Mouse (Mus musculus) regulatory T cell (primary cell): ENCODE results near the gene Ceacam3.
"Not testable (repeated sequence)": the region's sequence is repeated elsewhere in the genome, so short reads cannot be mapped to it uniquely, and the experiment has no call there.

ENCODE experiments used
- in situ Hi-C: fragments of 300-600 bp; cut with MboI, MseI; formaldehyde crosslinking; loops from one replicate; pipeline ENCODE4 v1.15.1; 2025; ENCODE audit warnings: high pct_unique_total_duplicates

Ceacam3 gene

DNA sequence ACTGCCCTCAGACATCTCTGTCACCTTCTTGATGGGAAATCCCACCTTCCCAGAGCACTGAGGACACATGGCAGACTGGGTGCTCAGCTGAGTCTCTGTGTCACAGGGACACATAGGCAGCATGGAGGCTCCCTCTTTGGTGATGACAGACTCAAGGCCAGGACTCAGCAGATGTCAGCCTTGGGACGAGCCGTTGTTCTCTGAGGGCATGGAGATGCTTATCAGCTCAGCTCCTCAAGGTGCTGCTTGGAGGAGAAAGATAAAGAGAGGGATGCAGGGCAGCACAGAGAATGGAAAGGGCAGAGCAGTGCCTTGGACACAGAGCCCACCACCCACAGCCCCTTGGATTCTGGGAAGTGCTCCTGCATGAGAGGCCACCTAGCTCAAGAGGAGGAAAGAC is at the start of gene Ceacam3:
TSS of gene Ceacam3 (plus strand) at position 352 of the 400 bp plus-strand sequence.
- in situ Hi-C loops = no loop called here

DNA sequence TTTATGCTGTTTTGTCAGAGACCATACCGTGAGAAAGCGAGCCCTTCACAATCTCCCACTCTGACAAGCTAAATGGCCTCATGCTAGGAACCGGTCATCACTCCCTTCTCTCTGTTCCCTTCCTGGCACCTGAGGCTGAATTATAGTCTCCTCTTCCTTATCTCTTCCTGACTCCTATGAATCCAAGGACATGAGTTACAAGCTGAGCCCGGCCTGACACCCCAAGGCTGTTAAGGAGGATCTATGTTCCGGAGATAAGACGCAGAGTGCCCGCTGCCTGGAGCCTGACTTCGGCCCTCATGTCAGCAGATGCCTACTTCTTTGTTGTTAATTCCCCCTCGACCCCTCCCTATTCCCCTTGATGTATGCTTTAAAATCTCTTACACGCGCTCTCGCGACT is 48.5 kb upstream of the Ceacam3 start:
- in situ Hi-C loops = not testable (repeated sequence)

DNA sequence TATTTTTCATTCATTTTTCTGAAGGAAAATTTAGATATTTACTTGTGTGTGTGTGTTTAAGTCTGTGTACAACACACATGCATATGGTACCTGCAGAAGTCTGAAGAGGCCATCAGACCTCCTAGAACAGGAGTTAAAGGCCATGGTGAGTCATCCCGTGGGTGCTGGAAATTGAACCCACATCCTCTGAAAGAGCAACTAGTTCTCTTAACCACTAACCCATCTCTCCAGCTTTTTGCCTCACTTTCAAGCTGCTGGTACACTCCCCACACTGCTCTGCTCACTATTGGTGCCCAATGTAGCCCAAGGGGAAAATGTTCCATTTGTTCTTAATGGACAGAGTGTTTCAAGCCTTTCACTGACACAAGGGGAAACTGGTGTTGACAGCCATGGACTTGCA is 14.8 kb upstream of the Ceacam3 start:
- in situ Hi-C loops = no loop called here

DNA sequence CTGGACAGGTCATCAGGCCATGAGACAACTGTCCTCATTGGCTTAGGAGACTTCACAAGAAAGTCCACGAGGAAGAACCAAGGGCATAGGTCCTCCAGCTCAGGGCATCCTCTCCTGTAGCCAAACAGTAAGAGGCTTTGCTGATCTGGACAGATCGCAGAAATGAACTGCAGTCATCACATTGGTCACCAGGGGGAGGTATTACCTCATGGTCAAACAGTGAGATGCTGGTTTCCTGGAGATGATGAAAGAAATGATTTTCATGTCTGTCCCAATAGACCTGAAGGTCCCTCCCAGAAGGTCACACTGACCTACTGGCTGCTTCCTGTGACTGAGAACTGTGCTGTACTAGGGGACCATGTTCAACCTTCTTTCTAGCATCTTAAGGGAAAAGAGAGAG is 5.6 kb downstream of the Ceacam3 start:
- in situ Hi-C loops = no loop called here

DNA sequence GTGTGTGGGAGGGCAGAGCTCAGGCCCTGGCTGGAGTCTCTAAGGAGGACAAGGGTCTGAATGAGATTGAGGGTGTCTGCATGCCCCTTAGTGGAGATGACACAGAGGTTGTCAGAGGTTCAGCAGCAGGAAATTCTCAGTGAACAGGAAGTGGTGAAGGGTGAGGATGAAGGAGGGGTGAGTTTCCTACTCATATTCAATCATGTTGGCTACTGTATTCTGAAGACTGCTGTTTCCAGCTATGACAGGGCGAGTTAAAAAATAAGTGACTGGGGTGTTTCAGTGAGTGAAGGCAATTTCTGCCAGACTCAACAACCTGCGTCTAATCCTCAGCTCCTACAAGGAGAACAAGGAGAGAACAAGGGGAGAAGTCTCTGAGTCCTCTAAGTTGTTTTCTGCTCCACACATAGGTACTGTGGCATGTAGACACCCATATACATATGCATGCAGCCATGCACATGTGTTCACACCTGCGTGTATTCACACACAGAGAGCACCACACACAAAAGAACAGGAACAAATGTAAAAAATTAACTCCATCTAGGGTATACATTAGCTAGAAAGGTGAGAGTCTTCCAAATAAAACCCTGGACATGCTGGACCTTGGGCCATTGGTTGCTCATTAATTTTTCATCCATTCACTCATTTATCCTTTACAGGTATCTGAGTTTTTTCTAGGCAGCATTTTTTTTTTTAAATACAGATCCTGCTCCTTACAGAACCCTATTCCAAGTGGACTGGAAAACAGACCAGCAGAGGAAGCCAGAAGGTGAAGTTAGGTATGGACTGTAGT is 7.0 kb downstream of the Ceacam3 start:
- in situ Hi-C loops = no loop called here

DNA sequence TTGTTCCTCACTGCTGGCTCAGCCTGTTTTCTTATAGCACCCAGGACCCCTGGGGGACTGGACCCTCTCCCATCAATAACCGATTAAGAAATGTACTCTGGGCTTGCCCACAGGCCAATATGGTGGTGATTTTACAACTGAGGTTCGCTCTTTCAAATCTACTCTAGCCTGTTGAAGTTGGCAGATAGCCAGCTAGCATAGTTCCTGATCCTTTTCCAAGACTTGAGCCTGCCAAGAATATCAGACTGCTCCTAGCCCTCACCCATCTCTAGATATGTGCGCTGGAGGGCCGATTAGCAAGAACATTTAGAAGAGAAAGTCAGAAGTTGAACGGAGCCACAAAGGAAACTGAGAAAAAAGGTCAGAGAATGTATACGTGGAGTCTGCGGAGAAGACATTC is 8.9 kb downstream of the Ceacam3 start:
- in situ Hi-C loops = no loop called here

DNA sequence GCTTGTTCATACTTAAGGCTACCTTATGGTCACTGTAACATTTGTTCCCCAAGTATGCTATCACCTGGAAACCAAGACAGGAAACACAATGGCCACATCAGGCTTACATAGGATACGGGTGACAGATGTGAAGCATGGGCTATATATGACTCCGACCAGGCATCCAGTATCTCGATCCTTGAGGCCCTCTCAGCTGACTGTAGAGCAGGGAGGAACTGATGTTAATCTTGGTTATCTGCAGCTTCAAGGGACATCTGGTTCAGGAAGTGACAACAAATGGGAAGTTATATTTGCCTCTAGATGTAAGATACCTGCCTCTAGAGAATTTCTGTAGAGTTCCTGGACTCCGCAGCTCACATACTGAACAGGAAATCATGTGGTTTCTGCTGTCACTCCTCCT is 21.7 kb downstream of the Ceacam3 start:
- in situ Hi-C loops = no loop called here

DNA sequence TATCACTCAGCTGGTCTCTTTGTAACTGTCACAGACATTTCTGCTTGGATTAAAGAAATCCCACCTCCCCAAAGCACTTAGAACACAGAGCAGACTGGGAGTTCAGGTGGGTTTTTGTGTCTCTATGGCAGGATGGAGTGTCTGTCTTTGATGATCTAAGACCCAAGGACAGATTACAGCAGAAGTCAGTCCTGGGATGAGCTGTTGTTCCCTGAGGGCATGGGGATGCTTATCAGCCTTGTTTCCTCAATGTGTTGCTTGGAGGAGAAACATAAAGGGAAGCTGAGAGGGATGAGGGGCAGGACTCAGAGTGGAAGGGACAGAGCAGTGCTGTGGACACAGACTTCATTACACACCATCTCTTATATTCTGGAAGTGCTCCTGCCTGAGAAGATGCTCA is 53.1 kb downstream of the Ceacam3 start, which contains the start of gene Psg29:
TSS of gene Psg29 (plus strand) at position 301 of the 400 bp plus-strand sequence.
- in situ Hi-C loops = no loop called here

DNA sequence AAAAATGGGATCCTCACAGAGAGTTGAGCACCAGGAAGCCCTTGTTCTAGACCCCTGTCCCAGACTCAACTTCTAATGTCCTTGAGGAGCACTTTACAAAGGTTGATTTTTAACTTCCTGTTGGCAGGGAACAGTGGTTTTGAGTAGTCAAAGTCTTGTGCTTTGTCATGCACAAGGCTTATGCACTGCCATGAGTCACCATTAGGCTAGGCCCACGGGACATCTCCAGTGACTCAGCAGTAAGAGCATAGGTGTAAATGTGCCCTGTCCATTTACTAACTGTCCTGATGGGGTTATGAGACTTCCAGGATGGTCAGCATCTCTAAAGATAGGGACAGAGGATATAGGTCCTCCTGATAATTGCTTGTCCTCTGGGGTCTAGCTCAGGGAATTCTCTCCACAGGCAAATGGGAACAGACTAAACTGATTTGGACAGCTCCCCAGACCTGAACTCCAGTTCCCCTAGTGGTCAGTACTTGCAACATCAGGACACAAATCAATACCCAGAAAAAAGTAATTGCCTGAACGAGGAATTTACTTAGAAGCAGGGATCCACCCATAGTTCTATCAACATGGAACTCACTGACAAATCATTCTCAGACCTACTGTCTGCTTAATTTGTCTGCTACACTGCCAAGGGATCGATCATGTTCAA is 55.6 kb downstream of the Ceacam3 start:
- in situ Hi-C loops = no loop called here
